Mouse (Mus musculus): ENCODE data around the gene Usp40. TPM values are rescaled to one million over a fixed set of nuclear protein-coding genes. Genes with fewer than 3 reads are reported as not detected.

Gene Usp40
- total RNA-seq, 2 experiments from 2014 or later, result 18.0 to 24.6 TPM

DNA sequence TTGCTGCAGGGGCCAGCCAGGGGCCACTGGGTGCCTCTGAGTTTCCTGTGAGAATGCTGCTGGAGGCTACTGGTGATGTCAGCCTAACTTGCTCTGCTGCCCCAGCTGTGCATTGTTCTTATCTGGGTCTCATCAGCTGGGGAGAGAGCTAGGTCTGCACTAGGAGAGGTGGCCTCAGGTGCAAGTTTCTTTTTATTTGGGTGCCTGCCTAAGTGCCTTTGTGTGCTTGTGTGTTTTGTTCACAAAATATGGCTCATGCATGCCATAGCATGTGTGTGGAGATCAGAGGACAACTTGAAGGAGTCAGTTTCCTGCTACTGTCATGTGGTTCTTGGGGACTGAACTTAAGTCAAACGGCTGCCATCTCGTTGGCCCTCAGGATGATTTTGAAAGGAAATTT is 108.7 kb downstream of the Usp40 start:
- DNase-seq (ENCODE audit: extremely low spot score in 1 of 2, low spot score in 1 of 2), result no peak

DNA sequence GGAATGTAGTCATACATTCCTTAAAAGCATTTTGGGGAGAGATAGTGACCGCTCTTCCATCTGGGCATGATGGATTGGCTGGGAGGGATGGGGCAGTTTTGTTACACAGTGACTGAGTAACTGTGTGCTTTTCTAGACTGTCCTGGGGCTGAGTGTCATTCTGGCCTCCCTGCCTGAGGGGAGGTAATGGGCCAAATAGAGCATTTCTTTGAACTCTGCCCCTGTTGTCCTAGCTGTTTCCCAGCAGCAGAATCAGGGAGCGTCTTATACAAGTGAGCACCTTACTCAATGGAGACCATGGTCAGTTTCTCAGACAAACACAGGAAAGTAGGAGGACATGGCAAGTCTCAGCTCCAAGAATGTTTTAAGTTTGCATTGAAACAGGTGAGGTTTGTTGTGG is 111.4 kb downstream of the Usp40 start:
- no peak for DNase-seq (ENCODE audit: extremely low spot score in 1 of 2, low spot score in 1 of 2)

Small RNAs within 50 kb of the gene (microRNA-seq; reads per million reads assigned to microRNA genes)
- 0 reads per million in 2 experiments for gene Gm25198

Other genes starting within 250 kb of the Usp40 start
- 1 to 10 TPM; 1.3 to 2.5 TPM for gene Sag, start 204.9 kb downstream of the Usp40 start, total RNA-seq (2021)
- 100 to 1,000 TPM; 105 to 129 TPM for gene Dgkd, start 155.3 kb downstream of the Usp40 start, total RNA-seq (2021)
- not detected for gene Ugt1a10, start 46.8 kb upstream of the Usp40 start, total RNA-seq (2021)
- not detected for gene Ugt1a9, start 62.2 kb upstream of the Usp40 start, total RNA-seq (2021)
- not detected for gene Ugt1a8, start 79.3 kb upstream of the Usp40 start, total RNA-seq (2021)
- gene Ugt1a7c, start 86.5 kb upstream of the Usp40 start, total RNA-seq (2021), result under 1 TPM; 0.31 to 0.57 TPM
- gene Ugt1a6b, start 94.7 kb upstream of the Usp40 start, total RNA-seq (2021), result under 1 TPM in 1 of 2 experiments, not detected in 1; 0.40 TPM
- gene Ugt1a6a, start 126.3 kb upstream of the Usp40 start, total RNA-seq (2021), result 1 to 10 TPM in 1 of 2 experiments, under 1 TPM in 1; 0.57 to 1.5 TPM
- gene Ugt1a5, start 157.5 kb upstream of the Usp40 start, total RNA-seq (2021), result not detected
- gene Ugt1a2, start 192.1 kb upstream of the Usp40 start, total RNA-seq (2021), result not detected
- gene Dnajb3, start 197.2 kb upstream of the Usp40 start, total RNA-seq (2021), result 1 to 10 TPM; 2.7 to 4.0 TPM
- not detected for gene Ugt1a1, start 203.4 kb upstream of the Usp40 start, total RNA-seq (2021)
- under 1 TPM in 1 of 2 experiments, not detected in 1; 0.21 TPM for gene Mroh2a, start 218.4 kb upstream of the Usp40 start, total RNA-seq (2021)

All from layer of hippocampus, postnatal 25 days (tissue).